ENCODE assay signal across 26 mouse cellular contexts in the genomic region with DNA sequence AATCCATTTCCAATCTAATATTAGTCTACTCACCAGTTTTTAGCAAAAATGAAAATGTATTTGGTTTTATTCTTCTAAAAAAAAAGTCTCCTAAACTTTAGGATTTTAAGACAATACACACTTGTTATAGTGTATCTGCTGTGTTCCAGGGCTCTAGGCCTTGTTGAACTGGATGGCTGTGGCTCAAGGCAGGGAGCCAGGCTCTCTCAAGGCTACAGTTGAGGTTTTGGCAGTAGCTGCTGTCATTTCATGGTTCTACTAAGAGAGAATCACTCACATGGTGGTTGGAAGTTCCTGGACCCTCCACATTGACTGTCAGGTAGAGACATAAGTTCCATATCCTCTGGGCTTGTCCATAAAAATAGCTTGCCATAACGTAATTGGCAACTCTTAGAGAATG.
DNase-seq lines count a peak whose midpoint lies in the region; ATAC-seq and TF ChIP-seq lines count a peak whose summit lies in the region.
"Had no signal": no experiment of that assay in that cellular context is flagged by ENCODE, and none has a peak within 500 bp of the region (broad histone marks: within the 10 kb centered on the region; RNA-seq: fewer than 3 reads in every experiment).

No protein-coding gene starts in this region.

- H3K27me3 ChIP-seq in kidney, adult 2 months (replicated peaks; ENCODE audit: control insufficient read depth, insufficient read depth, low read length) = no peaks in the 10 kb centered on the region
- H3K27me3 ChIP-seq: embryonic facial prominence, embryonic 13.5 days; forebrain, embryonic 13.5 days; hindbrain, embryonic 12.5 days; hindbrain, embryonic 15.5 days had no signal

- no peak for TF ChIP-seq CTCF in kidney, adult 2 months (conservative IDR thresholded peaks at IDR 0.05; ENCODE audit: insufficient read depth, insufficient read length, low read depth, low read length)

- no peak for ATAC-seq in cerebellum, adult (ENCODE audit: insufficient number of reproducible peaks, low FRiP score, low TSS enrichment)
- ATAC-seq: activated CD4-positive, CD25-positive, alpha-beta regulatory T cell, adult 4 months; CD4-positive, CD25-positive, alpha-beta regulatory T cell, adult 4 months; forebrain, embryonic 13.5 days; forebrain, embryonic 16.5 days; intestine, postnatal 0 days had no signal

- H3K27ac ChIP-seq in kidney, adult 2 months (ENCODE audit: insufficient read depth, low read depth, low read length) = no peak overlapping the region
- H3K27ac ChIP-seq: embryonic facial prominence, embryonic 10.5 days; embryonic facial prominence, embryonic 13.5 days; forebrain, embryonic 10.5 days; forebrain, embryonic 13.5 days; hindbrain, embryonic 12.5 days; hindbrain, embryonic 15.5 days had no signal

- no peaks in the 10 kb centered on the region for H3K36me3 ChIP-seq in kidney, adult 2 months (ENCODE audit: control insufficient read depth, insufficient read depth, low read length)
- H3K36me3 ChIP-seq: embryonic facial prominence, embryonic 10.5 days; embryonic facial prominence, embryonic 13.5 days; forebrain, embryonic 10.5 days; hindbrain, embryonic 12.5 days; hindbrain, embryonic 15.5 days had no signal

- 79% methylated on average over 1 of the region's 1 CpGs for WGBS in kidney, adult 2 months

- peak; percentile 16 to 27 for DNase-seq in cerebellum, postnatal 14 days
- DNase-seq in adipocyte (ENCODE audit: low spot score) = peak; percentile 16
- peak; percentile 39 for DNase-seq in adrenal gland, postnatal 10 days
- peak; percentile 34 to 68 for DNase-seq in adrenal gland, postnatal 36 days
- DNase-seq in retina, embryonic 14.5 days (ENCODE audit: low spot score) = no peak
- no peak for DNase-seq in kidney, adult 11 months
- DNase-seq in kidney, adult 2 months = no peak
- DNase-seq: cerebellum, adult 11 months; cerebellum, adult 2 months; cerebellum, adult 9-11 months; cerebellum, postnatal 36 days; embryo, embryonic 11 days; gastrocnemius, postnatal 14 days; heart, adult 11 months had no signal

- TF ChIP-seq POLR2A in kidney, adult 2 months (IDR thresholded peaks at IDR 0.05; ENCODE audit: low read depth, low read length) = no peak

- no peak overlapping the region for H3K4me3 ChIP-seq in kidney, adult 2 months (ENCODE audit: insufficient read depth, low read depth, low read length)
- H3K4me3 ChIP-seq: embryonic facial prominence, embryonic 10.5 days; embryonic facial prominence, embryonic 13.5 days; erythroblast, embryonic 14.5 days; forebrain, embryonic 10.5 days; forebrain, embryonic 13.5 days; hindbrain, embryonic 12.5 days; hindbrain, embryonic 15.5 days had no signal

- H3K4me1 ChIP-seq in kidney, adult 2 months (ENCODE audit: control insufficient read depth, insufficient read depth, low read length) = no peaks in the 10 kb centered on the region
- H3K4me1 ChIP-seq: embryonic facial prominence, embryonic 10.5 days; embryonic facial prominence, embryonic 13.5 days; forebrain, embryonic 10.5 days; forebrain, embryonic 13.5 days; hindbrain, embryonic 12.5 days; hindbrain, embryonic 15.5 days had no signal

Comparison
In these comparisons a context has a peak if more than half of its experiments do, and no peak if none do; other contexts are left out.
1. DNase-seq: peak in cerebellum, postnatal 14 days (2 of 2), adipocyte (single experiment), adrenal gland, postnatal 10 days (single experiment) and adrenal gland, postnatal 36 days (2 of 2); none in retina, embryonic 14.5 days (single experiment), kidney, adult 11 months (single experiment) and kidney, adult 2 months (single experiment).